Mouse (Mus musculus): Measurements from ENCODE around the gene Pgm2l1.

DNA sequence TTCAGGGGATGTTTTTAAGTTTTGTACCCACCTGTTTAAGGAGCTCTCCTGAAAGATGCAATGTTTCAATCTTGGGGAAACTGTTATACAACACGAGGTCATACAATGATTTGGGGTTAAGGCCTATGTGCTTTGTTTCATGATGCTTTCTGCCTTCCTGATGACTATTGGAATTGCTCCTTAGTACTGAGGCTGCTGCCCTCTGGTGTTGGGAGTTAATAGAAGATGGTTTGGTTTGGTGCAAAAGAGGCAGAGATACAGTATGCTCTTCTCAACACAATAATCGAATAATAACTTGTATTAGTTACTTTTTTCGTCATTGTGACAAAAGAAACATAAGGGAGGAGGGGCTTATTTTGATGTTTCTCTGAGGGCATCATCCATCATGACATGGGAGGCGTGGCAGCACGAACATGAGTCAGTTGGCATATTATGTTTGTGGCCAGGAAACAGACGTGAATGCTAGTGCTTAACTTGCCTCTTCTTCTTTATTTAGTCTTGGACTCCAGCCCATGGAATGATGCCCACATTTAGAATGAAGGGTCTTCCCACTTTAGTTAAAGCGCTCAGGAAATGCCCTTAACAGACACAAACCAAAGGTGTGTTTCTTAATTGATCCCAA lies 7.2 kb downstream of the Pgm2l1 start:
- TF ChIP-seq GATA1 (IDR thresholded peaks at IDR 0.05; ENCODE audit: borderline replicate concordance, low read length) (no peak), FLI1 (IDR thresholded peaks at IDR 0.05; ENCODE audit: low read length) (no peak)
